ENCODE assay signal across 7 mouse cellular contexts in the genomic region with DNA sequence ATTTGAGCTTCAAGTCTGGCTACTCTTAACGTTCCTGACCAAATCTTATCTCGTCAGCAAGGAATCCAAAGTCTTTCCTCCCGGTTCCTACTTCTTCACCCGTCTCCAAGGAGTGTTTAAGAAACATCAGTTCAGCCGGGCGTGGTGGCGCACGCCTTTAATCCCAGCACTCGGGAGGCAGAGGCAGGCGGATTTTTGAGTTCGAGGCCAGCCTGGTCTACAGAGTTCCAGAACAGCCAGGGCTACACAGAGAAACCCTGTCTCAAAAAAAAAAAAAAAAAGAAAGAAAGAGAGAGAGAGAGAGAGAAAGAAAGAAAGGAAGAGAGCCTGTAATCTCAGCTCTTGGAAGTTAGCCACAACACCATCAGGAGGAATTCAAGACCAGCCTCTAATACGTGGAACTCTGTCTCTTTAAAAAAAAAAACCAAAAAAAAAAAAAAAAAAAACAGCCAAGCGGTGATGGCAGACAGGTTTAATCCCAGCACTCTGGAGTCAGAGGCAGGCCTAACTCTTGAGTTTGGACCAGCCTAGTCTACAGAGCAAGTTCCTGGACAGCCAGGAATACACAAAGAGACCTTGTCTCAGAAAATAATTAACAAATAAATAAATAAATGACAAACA. TPM values are rescaled to one million over a fixed set of nuclear protein-coding genes. Genes with fewer than 3 reads are reported as not detected.
DNase-seq lines count a peak whose midpoint lies in the region; ATAC-seq and TF ChIP-seq lines count a peak whose summit lies in the region.
"Not testable (repeated sequence)": the region's sequence is repeated elsewhere in the genome, so short reads cannot be mapped to it uniquely, and the experiment has no call there.

No protein-coding gene starts in this region.

- peak; percentile 13 for DNase-seq in NIH3T3 (ENCODE audit: low read depth)
- not testable (repeated sequence) for DNase-seq in liver, adult 2 months (ENCODE audit: extremely low read depth, low read depth, low spot score); midbrain, embryonic 10.5 days (ENCODE audit: low spot score)

- not testable (repeated sequence) for TF ChIP-seq POLR2A in liver, adult 2 months (IDR thresholded peaks at IDR 0.05; ENCODE audit: extremely low read depth, insufficient read depth, low read length); olfactory bulb, adult 2 months (IDR thresholded peaks at IDR 0.05; ENCODE audit: insufficient read depth, low read depth, low read length)

- H3K27ac ChIP-seq in heart, embryonic 14.5 days (replicated peaks in 1 of 2; ENCODE audit: control insufficient read depth in 1 of 2, insufficient read depth in 1 of 2, low read depth in 2 of 2, low read length in 2 of 2), result peak overlapping the region; percentile 78 to 81
- peak overlapping the region; percentile 82 for H3K27ac ChIP-seq in intestine, embryonic 16.5 days (ENCODE audit: low read length)
- peak overlapping the region; percentile 54 for H3K27ac ChIP-seq in liver, adult 2 months (replicated peaks; ENCODE audit: insufficient read depth, low read depth, low read length)
- H3K27ac ChIP-seq in midbrain, embryonic 10.5 days (replicated peaks), result peak overlapping the region; percentile 90
- H3K27ac ChIP-seq in olfactory bulb, adult 2 months (ENCODE audit: insufficient read depth, low read depth, low read length), result peak overlapping the region; percentile 17; the same call in 1 of the 2 replicates

- peaks cover 33% of the 10 kb centered on the region for H3K4me1 ChIP-seq in erythroblast, embryonic 14.5 days (ENCODE audit: control insufficient read depth)
- peaks cover 2 to 17% of the 10 kb centered on the region in 2 experiments; a peak in 2 of 4 replicates for H3K4me1 ChIP-seq in heart, embryonic 14.5 days (ENCODE audit: control insufficient read depth in 2 of 2, insufficient read depth in 2 of 2, low read length in 2 of 2)
- H3K4me1 ChIP-seq in intestine, embryonic 16.5 days (ENCODE audit: control insufficient read depth, insufficient read depth, low read length); liver, adult 2 months (ENCODE audit: control insufficient read depth, insufficient read depth, low read length); olfactory bulb, adult 2 months (ENCODE audit: control insufficient read depth, insufficient read depth, low read length): not testable (repeated sequence)
- peaks cover 21% of the 10 kb centered on the region for H3K4me1 ChIP-seq in midbrain, embryonic 10.5 days

- H3K9me3 ChIP-seq in erythroblast, embryonic 14.5 days (ENCODE audit: control insufficient read depth, low read length); heart, embryonic 14.5 days (ENCODE audit: control insufficient read depth, low read length); intestine, embryonic 16.5 days (ENCODE audit: control insufficient read depth, low read length); midbrain, embryonic 10.5 days (replicated peaks): not testable (repeated sequence)

- not testable (repeated sequence) for TF ChIP-seq CTCF in liver, adult 2 months (IDR thresholded peaks at IDR 0.05; ENCODE audit: low read depth, low read length); olfactory bulb, adult 2 months (IDR thresholded peaks at IDR 0.05; ENCODE audit: insufficient read depth, low read depth, low read length)

- H3K36me3 ChIP-seq in erythroblast, embryonic 14.5 days (ENCODE audit: control insufficient read depth); heart, embryonic 14.5 days (ENCODE audit: control insufficient read depth, insufficient read depth, low read length); intestine, embryonic 16.5 days (ENCODE audit: control insufficient read depth, insufficient read depth, low read length); liver, adult 2 months (ENCODE audit: control insufficient read depth, insufficient read depth, low read length); midbrain, embryonic 10.5 days: not testable (repeated sequence)

- WGBS in heart, embryonic 14.5 days, result 20% methylated on average over 13 of the region's 13 CpGs
- WGBS in intestine, embryonic 16.5 days, result 24% methylated on average over 13 of the region's 13 CpGs
- 15% methylated on average over 13 of the region's 13 CpGs for WGBS in liver, adult 2 months
- WGBS in midbrain, embryonic 10.5 days, result 32% methylated on average over 13 of the region's 13 CpGs
- 10% methylated on average over 13 of the region's 13 CpGs for WGBS in olfactory bulb, adult 2 months

- H3K27me3 ChIP-seq in erythroblast, embryonic 14.5 days (ENCODE audit: control insufficient read depth); heart, embryonic 14.5 days (ENCODE audit: control insufficient read depth, insufficient read depth, low read length); intestine, embryonic 16.5 days (replicated peaks; ENCODE audit: control insufficient read depth, insufficient read depth, low read length); liver, adult 2 months (ENCODE audit: control insufficient read depth, insufficient read depth, low read length); midbrain, embryonic 10.5 days (ENCODE audit: low read depth, poor library complexity, severe bottlenecking): not testable (repeated sequence)

- H3K79me2 ChIP-seq in liver, adult 2 months (ENCODE audit: control insufficient read depth, insufficient read depth, low read length), result peaks cover 16% of the 10 kb centered on the region; the same call in 1 of the 2 replicates

- not testable (repeated sequence) for ATAC-seq in heart, embryonic 14.5 days (ENCODE audit: insufficient number of reproducible peaks, insufficient read depth, low FRiP score, low read depth); intestine, embryonic 16.5 days

- peak overlapping the region; percentile 93 for H3K9ac ChIP-seq in heart, embryonic 14.5 days (ENCODE audit: low read length)
- peak overlapping the region; percentile 94 for H3K9ac ChIP-seq in intestine, embryonic 16.5 days (ENCODE audit: low read depth, low read length)
- peak overlapping the region; percentile 63 for H3K9ac ChIP-seq in liver, adult 2 months (ENCODE audit: low read depth, low read length)

- H3K4me3 ChIP-seq in erythroblast, embryonic 14.5 days (replicated peaks), result peak overlapping the region; percentile 100
- H3K4me3 ChIP-seq in heart, embryonic 14.5 days (ENCODE audit: control insufficient read depth in 1 of 2, insufficient read depth in 1 of 2, low read depth in 1 of 2, low read length in 2 of 2), result peak overlapping the region; percentile 95 to 96
- H3K4me3 ChIP-seq in intestine, embryonic 16.5 days (ENCODE audit: low read length), result peak overlapping the region; percentile 98
- H3K4me3 ChIP-seq in liver, adult 2 months (ENCODE audit: insufficient read depth, low read depth, low read length), result peak overlapping the region; percentile 81
- peak overlapping the region; percentile 99 for H3K4me3 ChIP-seq in midbrain, embryonic 10.5 days
- peak overlapping the region; percentile 68 for H3K4me3 ChIP-seq in olfactory bulb, adult 2 months (ENCODE audit: insufficient read depth, low read depth, low read length)

- peak overlapping the region; percentile 89 for H3K4me2 ChIP-seq in heart, embryonic 14.5 days (ENCODE audit: low read length)
- H3K4me2 ChIP-seq in intestine, embryonic 16.5 days (ENCODE audit: low read depth, low read length), result peak overlapping the region; percentile 45

RNA-seq across cellular contexts. Expression of a gene that starts 0.4 kb away (rescaled TPM):
- 0.66 and 1.1 TPM in 2 replicates for polyA plus RNA-seq in erythroblast, embryonic 14.5 days (2012)
- polyA plus RNA-seq in heart, embryonic 14.5 days (2014; fragmentation: Nextera tagmentation; extraction: Ambion mirVana), result 65.4 and 66.6 TPM in 2 replicates
- polyA plus RNA-seq in intestine, embryonic 16.5 days (2015; fragmentation: Nextera tagmentation; extraction: Ambion mirVana), result 69.7 and 71.3 TPM in 2 replicates
- 26.8 and 31.5 TPM in 2 replicates for total RNA-seq in liver, adult 2 months (2014; rRNA removed)
- 33.3 and 34.7 TPM in 2 replicates for polyA plus RNA-seq in liver, adult 2 months (2012; rRNA removed)
- polyA plus RNA-seq in midbrain, embryonic 10.5 days (2016; fragmentation: Nextera tagmentation; extraction: Ambion mirVana), result 122 and 129 TPM in 2 replicates
- 290 TPM in 1 of 2 replicates, not detected in the other for polyA plus RNA-seq in olfactory bulb, adult 2 months (2012; ENCODE audit: insufficient read depth, insufficient read length, low replicate concordance, missing spikeins)

Comparison
In these comparisons a context has a peak if more than half of its experiments do, and no peak if none do; other contexts are left out.
1. H3K27ac ChIP-seq: peak in every context shown above with its lines; median percentile 90 in midbrain, embryonic 10.5 days; 82 in intestine, embryonic 16.5 days; 80 in heart, embryonic 14.5 days; 54 in liver, adult 2 months; 17 in olfactory bulb, adult 2 months.
2. RNA of a gene that starts 0.4 kb away (polyA plus RNA-seq): 290 TPM in olfactory bulb, adult 2 months, 122 to 129 TPM in midbrain, embryonic 10.5 days, 69.7 to 71.3 TPM in intestine, embryonic 16.5 days, 65.4 to 66.6 TPM in heart, embryonic 14.5 days and 33.3 to 34.7 TPM in liver, adult 2 months; 0.66 to 1.1 TPM in erythroblast, embryonic 14.5 days; every median in the first group is over 10 times any median in the second.
3. Peak in every context shown above with its lines, with median percentiles within 50 percentile points of each other: H3K4me3 ChIP-seq and H3K9ac ChIP-seq.